Mouse (Mus musculus) embryonic fibroblast, embryonic 13.5 days (primary cell): Measurements from ENCODE around the gene Cfap97d2.

Experiments
- CTCF ChIP-seq: IDR thresholded peaks from 2 replicates; pipeline ENCODE4 v1.5.1; 2011; ENCODE audit warnings: mild to moderate bottlenecking, control low read depth, low read length, moderate library complexity, borderline replicate concordance; ENCODE audit not compliant: insufficient read depth
- POLR2A ChIP-seq: IDR thresholded peaks from 2 replicates; pipeline ENCODE4 v1.6.1; 2011; ENCODE audit warnings: low read depth, mild to moderate bottlenecking, control low read depth, low read length, moderate library complexity

DNA sequence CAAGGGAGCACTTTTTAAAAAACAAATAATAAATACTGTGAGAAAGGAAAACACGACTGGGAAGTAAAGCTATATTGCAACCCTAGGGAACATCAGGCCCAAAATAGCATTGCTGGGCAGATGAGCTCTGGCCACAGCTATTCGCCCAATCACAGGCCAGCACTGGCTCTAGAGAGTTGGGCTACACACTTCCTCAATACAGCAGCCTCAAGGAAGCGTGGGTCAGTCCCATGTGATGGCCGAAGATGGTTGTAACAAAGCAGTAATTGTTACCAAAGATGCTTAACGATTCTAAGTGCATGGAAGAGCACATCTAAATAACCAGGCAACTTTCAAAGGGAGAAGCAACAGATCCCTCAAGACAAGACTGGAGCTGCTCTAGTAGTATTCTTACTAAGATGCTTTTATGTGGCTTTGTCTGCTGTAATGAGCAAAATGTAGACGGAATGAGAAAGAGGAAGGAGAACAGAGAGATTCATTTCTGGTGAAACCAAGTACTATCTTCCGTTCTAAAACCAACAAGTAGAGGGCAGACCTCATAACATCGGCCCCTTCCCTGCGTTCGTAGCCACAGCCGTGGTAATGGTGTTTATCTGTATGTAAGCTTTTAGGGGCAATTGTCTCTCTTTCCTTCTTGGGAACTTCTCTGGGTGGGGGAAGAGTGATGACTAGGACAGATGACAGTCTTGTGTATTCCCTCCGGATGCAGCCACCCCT, 31.2 kb upstream of the Cfap97d2 start:
- TF ChIP-seq POLR2A: no peak
- TF ChIP-seq CTCF: no peak
